Mouse (Mus musculus) forebrain, embryonic 11.5 days (tissue): ENCODE results near the gene Nat8f7. TPM values are rescaled to one million over a fixed set of nuclear protein-coding genes. Genes with fewer than 3 reads are reported as not detected.
"Not testable (repeated sequence)": the region's sequence is repeated elsewhere in the genome, so short reads cannot be mapped to it uniquely, and the experiment has no call there.

Source experiments
- ATAC-seq: fragments of 200-750 bp; cut with Nextera tagmentation; replicated peaks from 2 replicates; pipeline ENCODE4 v1.8.0; 2017; ENCODE audit warnings: moderate TSS enrichment; ENCODE audit not compliant: low FRiP score
- DNase-seq: peaks from one replicate; pipeline ENCODE4 v3.0.0-alpha.2; 2017; ENCODE audit warnings: low spot score
- H3K27ac ChIP-seq: fragments of 300-500 bp; sonication (generic); 2 replicates; pipeline ENCODE4 v1.5.1; 2014; ENCODE audit warnings: low read depth, low read length
- H3K27me3 ChIP-seq: fragments of 300-500 bp; sonication (generic); 2 replicates; pipeline ENCODE4 v1.6.1; 2014; ENCODE audit warnings: mild to moderate bottlenecking, low read length, mixed read lengths; ENCODE audit not compliant: control insufficient read depth, insufficient read depth
- H3K36me3 ChIP-seq: fragments of 300-500 bp; sonication (generic); 2 replicates; pipeline ENCODE4 v1.6.1; 2014; ENCODE audit warnings: mild to moderate bottlenecking, low read length, moderate library complexity, mixed read lengths; ENCODE audit not compliant: control insufficient read depth, insufficient read depth
- H3K4me1 ChIP-seq: fragments of 300-500 bp; sonication (generic); replicated peaks from 2 replicates; pipeline ENCODE4 v1.6.1; 2014; ENCODE audit warnings: low read length, mixed read lengths; ENCODE audit not compliant: control insufficient read depth, insufficient read depth
- H3K4me2 ChIP-seq: fragments of 300-500 bp; sonication (generic); 2 replicates; pipeline ENCODE4 v1.6.1; 2014; ENCODE audit warnings: low read depth, mild to moderate bottlenecking, low read length, moderate library complexity, mixed read lengths; ENCODE audit not compliant: severe bottlenecking
- H3K4me3 ChIP-seq: fragments of 300-500 bp; sonication (generic); 2 replicates; pipeline ENCODE4 v1.5.1; 2014; ENCODE audit warnings: low read depth, low read length
- H3K9ac ChIP-seq: fragments of 300-500 bp; sonication (generic); 2 replicates; pipeline ENCODE4 v1.6.1; 2014; ENCODE audit warnings: low read length
- H3K9me3 ChIP-seq: fragments of 300-500 bp; sonication (generic); 2 replicates; pipeline ENCODE4 v1.6.1; 2016; ENCODE audit warnings: low read length, mixed read lengths; ENCODE audit not compliant: control insufficient read depth
- WGBS: fragments of 180-500 bp; shearing (Covaris S2); extraction: QIAGEN DNeasy Blood & Tissue Kit; methylation state at CpG from one replicate; pipeline ENCODE4 v1.1.7; 2014; 5-methylcytosine and 5-hydroxymethylcytosine counted together
- microRNA-seq: library from miRNA; unstranded; fragments of <30 nt; microRNA quantifications from one replicate; pipeline ENCODE4, GENCODE M21; 2016; ENCODE audit not compliant: insufficient number of aligned reads
- polyA plus RNA-seq: library from polyadenylated mRNA; unstranded; fragments of >200 nt; fragmentation: Nextera tagmentation; extraction: Ambion mirVana; gene quantifications from 2 replicates; pipeline ENCODE4 v1.2.1, GENCODE M21; 2014

Nat8f7 gene
- not detected in 2 replicates for polyA plus RNA-seq

- H3K9me3 ChIP-seq, DNase-seq, H3K27me3 ChIP-seq, H3K36me3 ChIP-seq, H3K9ac ChIP-seq, H3K4me1 ChIP-seq, H3K4me3 ChIP-seq, H3K27ac ChIP-seq, H3K4me2 ChIP-seq, ATAC-seq: not testable (repeated sequence)
- 76% methylated on average over 9 of the region's 10 CpGs for WGBS
Observed at GRCm38 (mm10) chr6:85713105-85713504, at the start of gene Nat8f7. Gene Nat8f7 (minus strand): TSS chr6:85713205.

GRCm38 (mm10) chr6:85762678-85763077 lies 49.7 kb upstream of the Nat8f7 start:
- WGBS, result 92% methylated on average over 1 of the region's 2 CpGs
- H3K27ac ChIP-seq, H3K4me1 ChIP-seq, H3K36me3 ChIP-seq, DNase-seq, H3K9ac ChIP-seq, H3K27me3 ChIP-seq, H3K9me3 ChIP-seq, H3K4me2 ChIP-seq, H3K4me3 ChIP-seq, ATAC-seq: not testable (repeated sequence)

- not testable (repeated sequence) for H3K36me3 ChIP-seq, H3K4me1 ChIP-seq, H3K9me3 ChIP-seq, H3K9ac ChIP-seq, H3K27ac ChIP-seq, ATAC-seq, H3K27me3 ChIP-seq, H3K4me2 ChIP-seq, DNase-seq, H3K4me3 ChIP-seq
- WGBS, result 64% methylated on average over 3 of the region's 6 CpGs
Observed at GRCm38 (mm10) chr6:85755705-85756249, 42.8 kb upstream of the Nat8f7 start.

GRCm38 (mm10) chr6:85709607-85710006 lies 3.4 kb downstream of the Nat8f7 start:
- not testable (repeated sequence) for H3K36me3 ChIP-seq, ATAC-seq, H3K27me3 ChIP-seq, H3K4me1 ChIP-seq, H3K9ac ChIP-seq, H3K4me2 ChIP-seq, H3K9me3 ChIP-seq, DNase-seq, H3K4me3 ChIP-seq, H3K27ac ChIP-seq
- no CpG with 5 or more reads among the region's 1 CpGs for WGBS

- ATAC-seq, H3K9ac ChIP-seq, DNase-seq, H3K27me3 ChIP-seq, H3K36me3 ChIP-seq, H3K9me3 ChIP-seq, H3K4me3 ChIP-seq, H3K27ac ChIP-seq, H3K4me1 ChIP-seq, H3K4me2 ChIP-seq: not testable (repeated sequence)
- 96% methylated on average over 5 of the region's 5 CpGs for WGBS
Observed at GRCm38 (mm10) chr6:85709206-85709605, 3.8 kb downstream of the Nat8f7 start.

GRCm38 (mm10) chr6:85701943-85702342 lies 11.1 kb downstream of the Nat8f7 start:
- H3K27ac ChIP-seq, H3K9ac ChIP-seq, DNase-seq, H3K36me3 ChIP-seq, H3K4me2 ChIP-seq, H3K4me3 ChIP-seq, ATAC-seq, H3K4me1 ChIP-seq, H3K9me3 ChIP-seq, H3K27me3 ChIP-seq: not testable (repeated sequence)
- 80% methylated on average over 2 of the region's 4 CpGs for WGBS

Small RNA genes lying within 50 kb of the gene (microRNA-seq; reads per million reads assigned to microRNA genes)
- not detected for gene Gm27317

Other genes with a start within 250 kb of the Nat8f7 start
- gene Fbxo41, start 210.2 kb downstream of the Nat8f7 start, polyA plus RNA-seq, result 0.93 and 1.1 TPM in 2 replicates
- gene Egr4, start 199.6 kb downstream of the Nat8f7 start, polyA plus RNA-seq, result not detected in 2 replicates
- 11.8 and 13.5 TPM in 2 replicates for gene Alms1, start 125.7 kb downstream of the Nat8f7 start, polyA plus RNA-seq
- 0.33 and 0.57 TPM in 2 replicates for gene Nat8f3, start 52.5 kb upstream of the Nat8f7 start, polyA plus RNA-seq
- not detected in 2 replicates for gene Nat8f6, start 107.7 kb upstream of the Nat8f7 start, polyA plus RNA-seq
- gene Nat8f5, start 107.8 kb upstream of the Nat8f7 start, polyA plus RNA-seq, result not detected in 2 replicates
- not detected in 2 replicates for gene Nat8, start 118.9 kb upstream of the Nat8f7 start, polyA plus RNA-seq
- gene Nat8f2, start 156.0 kb upstream of the Nat8f7 start, polyA plus RNA-seq, result not detected in 2 replicates
- gene Nat8f4, start 191.7 kb upstream of the Nat8f7 start, polyA plus RNA-seq, result 7.0 and 7.5 TPM in 2 replicates
- gene Tprkb, start 198.7 kb upstream of the Nat8f7 start, polyA plus RNA-seq, result 31.2 and 32.1 TPM in 2 replicates
- 4.5 and 4.6 TPM in 2 replicates for gene Nat8f1, start 202.5 kb upstream of the Nat8f7 start, polyA plus RNA-seq
- gene Dusp11, start 248.5 kb upstream of the Nat8f7 start, polyA plus RNA-seq, result 45.0 and 56.1 TPM in 2 replicates